Mouse (Mus musculus) liver, embryonic 16.5 days (tissue): ENCODE data around the gene Il1f6. TPM values are rescaled to one million over a fixed set of nuclear protein-coding genes. Genes with fewer than 3 reads are reported as not detected.

Experiments
- ATAC-seq: fragments of 200-750 bp; cut with Nextera tagmentation; 2 replicates; pipeline ENCODE4 v1.8.0; 2017; ENCODE audit warnings: low read depth, mild to moderate bottlenecking, moderate number of reproducible peaks, moderate library complexity
- H3K27ac ChIP-seq: fragments of 300-500 bp; sonication (generic); 2 replicates; pipeline ENCODE4 v1.5.1; 2014; ENCODE audit warnings: mild to moderate bottlenecking, low read length
- H3K27me3 ChIP-seq: fragments of 300-500 bp; sonication (generic); 2 replicates; pipeline ENCODE4 v1.6.1; 2014; ENCODE audit warnings: low read depth, low read length, mixed read lengths; ENCODE audit not compliant: control insufficient read depth, insufficient read depth
- H3K36me3 ChIP-seq: fragments of 300-500 bp; sonication (generic); 2 replicates; pipeline ENCODE4 v1.6.1; 2014; ENCODE audit warnings: mild to moderate bottlenecking; ENCODE audit not compliant: control insufficient read depth, insufficient read depth
- H3K4me1 ChIP-seq: fragments of 300-500 bp; sonication (generic); 2 replicates; pipeline ENCODE4 v1.6.1; 2014; ENCODE audit warnings: low read depth, low read length, mixed read lengths; ENCODE audit not compliant: control insufficient read depth
- H3K4me2 ChIP-seq: fragments of 300-500 bp; sonication (generic); 2 replicates; pipeline ENCODE4 v1.6.1; 2014; ENCODE audit warnings: low read depth, low read length, mixed read lengths
- H3K4me3 ChIP-seq: fragments of 300-500 bp; sonication (generic); 2 replicates; pipeline ENCODE4 v1.5.1; 2014; ENCODE audit warnings: low read depth, mild to moderate bottlenecking, low read length
- H3K9ac ChIP-seq: fragments of 300-500 bp; sonication (generic); 2 replicates; pipeline ENCODE4 v1.6.1; 2014; ENCODE audit warnings: low read depth, low read length
- H3K9me3 ChIP-seq: fragments of 300-500 bp; sonication (generic); replicated peaks from 2 replicates; pipeline ENCODE4 v1.6.1; 2016; ENCODE audit warnings: low read length; ENCODE audit not compliant: control insufficient read depth
- WGBS: fragments of 180-500 bp; shearing (Covaris S2); extraction: QIAGEN DNeasy Blood & Tissue Kit; methylation state at CpG from one replicate; pipeline ENCODE4 v1.1.7; 2014; ENCODE audit not compliant: insufficient replicate concordance; 5-methylcytosine and 5-hydroxymethylcytosine counted together
- polyA plus RNA-seq: library from polyadenylated mRNA; unstranded; fragments of >200 nt; fragmentation: Nextera tagmentation; extraction: Ambion mirVana; gene quantifications from 2 replicates; pipeline ENCODE4 v1.2.1, GENCODE M21; 2015

The Il1f6 gene
- polyA plus RNA-seq, 1 experiment from 2014 or later, result not detected

GRCm38 (mm10) chr2:24273619-24274018, 58.4 kb downstream of the Il1f6 start:
- Histone ChIP-seq H3K9me3 (no peaks in the 10 kb centered on the region), H3K36me3 (no peaks in the 10 kb centered on the region), H3K27ac (no peak overlapping the region), H3K4me1 (no peaks in the 10 kb centered on the region), H3K4me2 (no peak overlapping the region), H3K9ac (no peak overlapping the region), H3K4me3 (no peak overlapping the region), H3K27me3 (no peaks in the 10 kb centered on the region)
- 69% methylated on average over 2 of the region's 2 CpGs for WGBS
- ATAC-seq, result peak; percentile 35; the same call in 1 of the 2 replicates

GRCm38 (mm10) chr2:24275146-24275545, 59.9 kb downstream of the Il1f6 start:
- Histone ChIP-seq H3K9me3 (no peaks in the 10 kb centered on the region), H3K4me1 (no peaks in the 10 kb centered on the region), H3K4me2 (no peak overlapping the region), H3K27ac (no peak overlapping the region), H3K4me3 (no peak overlapping the region), H3K9ac (no peak overlapping the region), H3K36me3 (no peaks in the 10 kb centered on the region), H3K27me3 (no peaks in the 10 kb centered on the region)
- WGBS, result 28% methylated on average over 1 of the region's 1 CpGs
- ATAC-seq, result no peak

Other genes starting within 250 kb of the Il1f6 start
- 0.34 and 0.58 TPM in 2 replicates for gene Hnmt, start 166.0 kb upstream of the Il1f6 start, polyA plus RNA-seq
- not detected in 2 replicates for gene Tbpl2, start 118.8 kb upstream of the Il1f6 start, polyA plus RNA-seq
- not detected in 2 replicates for gene Il1f8, start 62.3 kb upstream of the Il1f6 start, polyA plus RNA-seq
- 0.32 and 0.68 TPM in 2 replicates for gene Il1f9, start 28.9 kb upstream of the Il1f6 start, polyA plus RNA-seq
- not detected in 2 replicates for gene Il1f5, start 61.5 kb downstream of the Il1f6 start, polyA plus RNA-seq
- gene Il1f10, start 75.8 kb downstream of the Il1f6 start, polyA plus RNA-seq, result not detected in 2 replicates
- gene Il1rn, start 121.4 kb downstream of the Il1f6 start, polyA plus RNA-seq, result 13.4 and 14.2 TPM in 2 replicates
- 6.8 and 7.3 TPM in 2 replicates for gene Psd4, start 152.2 kb downstream of the Il1f6 start, polyA plus RNA-seq